Mouse (Mus musculus) common myeloid progenitor, adult 5-6 weeks (primary cell): ENCODE measurements around the gene D030056L22Rik. TPM values are rescaled to one million over a fixed set of nuclear protein-coding genes. Genes with fewer than 3 reads are reported as not detected.
A peak's percentile ranks its signal among the peaks of the same experiment; 100 is the strongest.

Source experiments
- ATAC-seq: replicated peaks from 2 replicates; pipeline ENCODE4 v1.8.0; 2016; ENCODE audit warnings: low read depth, mild to moderate bottlenecking, moderate TSS enrichment, inconsistent platforms; ENCODE audit not compliant: poor library complexity, severe bottlenecking
- total RNA-seq: library from RNA; stranded (forward); fragments of 200-1000, 187-1606 nt; gene quantifications from 2 replicates; pipeline ENCODE4 v1.2.3, GENCODE M21; 2017

The D030056L22Rik gene
- total RNA-seq, 1 experiment from 2014 or later, result 27.0 TPM

DNA sequence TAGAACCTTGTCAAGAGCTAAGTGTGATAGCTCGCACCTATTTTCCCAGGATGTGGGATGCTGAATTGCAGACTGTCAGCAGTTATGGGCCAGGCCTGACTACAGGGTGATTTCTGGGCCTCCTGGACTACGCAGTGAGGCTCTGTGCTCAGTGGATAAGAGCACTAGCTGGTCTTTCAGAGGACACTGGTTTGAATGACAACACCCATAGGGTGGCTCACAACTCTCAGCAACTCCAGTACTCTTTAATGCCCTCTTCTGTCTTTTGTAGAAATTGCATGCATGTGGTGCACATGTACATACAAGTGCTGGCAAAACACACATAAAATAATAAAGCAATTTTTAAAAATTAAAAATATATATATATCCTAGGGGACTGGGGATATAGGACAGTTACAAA, 12.2 kb downstream of the D030056L22Rik start:
- ATAC-seq, result peak; percentile 69

DNA sequence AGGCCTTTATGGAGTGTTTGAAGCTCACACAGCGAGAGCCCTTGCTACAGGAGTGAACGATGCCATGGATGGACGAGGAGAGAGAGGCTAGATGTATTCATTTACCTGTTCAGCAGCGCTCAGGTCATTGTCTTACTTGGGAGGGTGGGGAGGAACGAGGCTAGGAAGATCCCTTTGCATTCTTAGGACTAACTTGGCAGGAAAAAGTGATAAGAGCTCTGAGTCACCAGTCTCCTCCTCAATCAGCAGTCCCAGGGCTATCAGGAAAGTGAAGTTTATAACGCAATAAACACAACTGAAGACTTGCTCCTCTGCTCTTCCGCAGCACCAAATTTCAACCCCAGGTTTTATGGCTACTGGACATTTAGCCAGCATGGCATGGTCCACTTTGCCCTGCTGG, 17.3 kb downstream of the D030056L22Rik start:
- no peak for ATAC-seq

- ATAC-seq, result no peak
These were observed 18.1 kb downstream of the D030056L22Rik start for GRCm38 (mm10) chr19:18731077-18731476.

GRCm38 (mm10) chr19:18735901-18736300, 22.9 kb downstream of the D030056L22Rik start:
- ATAC-seq, result no peak

- ATAC-seq, result no peak
These were observed 26.2 kb downstream of the D030056L22Rik start for GRCm38 (mm10) chr19:18739146-18739545.

DNA sequence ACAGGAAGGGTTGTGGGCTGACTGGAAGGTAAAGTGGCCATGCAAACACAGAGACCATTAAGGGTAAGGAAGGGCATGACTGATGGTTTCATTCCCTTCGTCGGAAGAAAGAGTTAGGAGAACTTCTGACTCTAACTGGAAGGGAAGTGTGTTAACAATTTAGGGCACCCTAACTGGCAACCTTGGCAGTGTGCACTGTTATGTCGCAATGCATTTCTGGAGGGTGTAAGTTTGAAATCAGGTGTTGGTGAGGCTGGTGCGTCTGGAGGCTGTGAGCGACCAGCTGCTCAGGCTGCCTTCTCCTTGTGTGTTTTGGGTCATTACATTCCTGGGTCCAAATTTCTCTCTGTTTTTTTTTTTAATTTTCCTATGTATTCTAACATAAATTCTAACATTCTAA, 31.0 kb downstream of the D030056L22Rik start:
- ATAC-seq, result no peak

DNA sequence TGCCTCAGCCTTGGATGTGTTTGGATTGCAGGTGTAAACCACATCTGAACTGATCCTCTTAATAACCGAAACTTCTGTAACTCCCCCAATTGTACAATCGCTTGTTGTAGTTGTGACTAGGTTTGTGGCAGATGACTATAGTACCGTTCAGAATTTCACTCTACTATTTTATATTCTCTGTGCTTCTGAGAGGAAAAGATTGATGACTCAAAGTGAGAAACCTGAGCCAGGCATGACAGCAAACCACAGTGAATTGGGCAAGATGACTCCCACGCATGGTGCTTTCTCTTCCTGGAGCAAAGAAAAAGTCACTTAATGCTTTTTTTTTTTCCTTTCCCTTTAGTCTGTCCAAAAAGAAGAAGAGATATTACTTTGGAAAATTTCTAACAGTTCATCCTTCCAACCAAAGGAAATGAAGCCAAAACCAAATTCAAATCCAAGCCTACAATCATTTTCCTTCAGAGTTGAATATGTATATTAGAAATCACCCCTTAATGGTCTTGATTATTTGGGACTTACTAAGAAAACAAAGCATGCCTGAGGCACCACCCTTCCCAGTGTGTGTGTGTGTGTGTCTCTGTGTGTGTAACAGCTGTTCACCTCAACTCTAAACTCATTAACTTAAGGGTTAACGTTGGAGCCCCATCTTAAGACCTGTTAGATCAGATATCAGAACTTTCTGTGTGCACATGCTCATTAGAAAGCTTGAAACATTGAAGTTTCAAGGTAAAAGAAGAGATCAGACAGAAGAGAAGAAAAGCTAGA, 33.8 kb downstream of the D030056L22Rik start:
- no peak for ATAC-seq

- ATAC-seq, result no peak
These were observed 34.4 kb downstream of the D030056L22Rik start for GRCm38 (mm10) chr19:18747379-18747778.

DNA sequence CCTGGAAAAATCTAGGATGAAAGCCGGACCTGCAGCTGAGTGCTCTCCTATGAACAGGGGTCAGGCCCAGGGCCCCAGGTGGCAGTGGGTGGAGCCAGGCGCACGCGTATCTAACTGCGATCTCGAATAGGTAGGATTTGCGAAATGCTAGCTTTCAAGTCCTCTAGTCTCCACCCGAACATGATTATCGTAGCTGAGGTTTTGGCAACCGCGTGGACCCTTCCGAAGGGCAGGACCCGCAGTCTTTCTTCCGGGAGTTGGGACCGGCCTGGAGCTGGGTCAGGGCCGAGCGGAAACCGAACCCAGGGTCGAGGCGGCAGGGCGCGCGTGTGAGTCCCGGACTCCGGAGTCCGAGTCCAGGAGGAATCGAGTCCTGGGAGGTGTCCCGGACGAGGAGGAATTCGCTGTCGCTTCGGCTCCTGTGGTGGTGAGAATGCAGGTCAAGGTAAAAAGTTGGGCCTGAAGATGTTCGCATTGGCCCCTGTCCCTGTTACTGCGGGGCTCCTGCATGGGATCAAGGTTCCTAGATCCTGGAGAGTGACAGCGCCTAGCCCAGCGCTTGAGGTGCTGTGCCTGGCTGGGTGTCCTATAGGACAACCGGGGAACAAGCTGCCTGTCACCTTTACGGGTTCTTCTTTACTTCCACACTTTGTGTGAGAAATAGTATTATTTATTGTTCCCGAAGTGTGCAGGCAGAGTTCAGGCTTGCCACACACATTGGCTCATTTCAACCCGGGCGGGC, 36.8 kb downstream of the D030056L22Rik start, which contains the start of gene Trpm6:
Gene Trpm6, plus strand, starts transcription at position 386 of the 742 bp plus-strand sequence.
- ATAC-seq, result peak; percentile 45

DNA sequence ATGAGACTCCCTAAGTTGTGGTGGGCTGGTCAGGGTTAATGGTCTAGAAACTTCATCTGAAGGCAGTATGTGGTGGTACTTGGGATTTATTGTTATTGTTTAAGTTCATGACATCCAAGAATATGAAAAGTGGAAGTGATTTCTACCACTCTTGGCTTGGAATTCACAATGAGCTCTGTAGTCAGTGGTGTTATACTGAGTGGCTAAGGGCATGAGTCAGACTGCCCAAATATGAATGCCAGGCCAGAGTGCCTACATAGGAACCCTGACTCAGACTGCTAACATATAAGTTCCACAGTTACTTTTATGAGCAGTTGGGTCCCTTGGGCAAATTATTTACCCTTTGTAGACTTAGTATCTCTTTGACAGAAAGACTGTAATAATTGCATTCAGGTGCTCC, 44.2 kb downstream of the D030056L22Rik start:
- ATAC-seq, result no peak

DNA sequence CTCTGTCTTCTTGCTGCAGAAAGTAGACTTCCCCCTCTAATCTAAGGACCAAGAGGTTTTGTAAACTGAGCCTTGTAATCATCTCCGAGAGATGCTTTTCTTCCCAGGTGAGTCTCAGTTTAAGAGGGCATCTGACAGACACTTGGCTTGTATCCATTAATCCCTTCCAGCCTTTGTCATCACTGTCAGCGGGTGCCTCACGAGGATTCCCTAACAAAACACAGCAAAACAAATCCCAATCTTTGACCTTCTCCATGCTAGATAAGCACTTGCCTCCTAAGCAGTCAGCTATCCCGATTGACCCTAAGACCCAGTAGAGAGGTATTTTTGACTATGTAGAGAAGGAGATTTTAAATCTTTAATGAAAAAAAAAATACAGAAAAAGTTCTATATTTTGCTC, 44.7 kb downstream of the D030056L22Rik start:
- no peak for ATAC-seq

GRCm38 (mm10) chr19:18758269-18758668, 45.3 kb downstream of the D030056L22Rik start:
- no peak for ATAC-seq

GRCm38 (mm10) chr19:18758916-18759315, 45.9 kb downstream of the D030056L22Rik start:
- no peak for ATAC-seq

GRCm38 (mm10) chr19:18766399-18766798, 53.4 kb downstream of the D030056L22Rik start:
- ATAC-seq, result no peak

Other genes starting within 250 kb of the D030056L22Rik start
- gene Ostf1, start 81.4 kb upstream of the D030056L22Rik start, total RNA-seq, result 99.8 and 109 TPM in 2 replicates
- 4.0 and 7.6 TPM in 2 replicates for gene Nmrk1, start 81.2 kb upstream of the D030056L22Rik start, total RNA-seq
- 37.3 and 44.7 TPM in 2 replicates for gene Carnmt1, start 42.4 kb upstream of the D030056L22Rik start, total RNA-seq
- 0.53 TPM in 1 of 2 replicates, not detected in the other for gene Trpm6, start 36.8 kb downstream of the D030056L22Rik start, total RNA-seq